Mouse (Mus musculus) thymus, adult 2 months (tissue): Measurements from ENCODE around the gene Cetn4.

Experiments
- CTCF ChIP-seq: fragments of 200-500 bp; IDR thresholded peaks from 2 replicates; pipeline ENCODE4 v1.5.1; 2012; ENCODE audit warnings: mild to moderate bottlenecking, control low read depth, low read length, moderate library complexity, borderline replicate concordance; ENCODE audit not compliant: control insufficient read depth, poor library complexity, insufficient read depth; ENCODE audit errors: extremely low read depth
- POLR2A ChIP-seq: fragments of 200-500 bp; IDR thresholded peaks from 2 replicates; pipeline ENCODE4 v1.6.1; 2012; ENCODE audit warnings: mild to moderate bottlenecking, low read length, control low read depth, moderate library complexity; ENCODE audit not compliant: control insufficient read depth, poor library complexity, insufficient read depth; ENCODE audit errors: extremely low read depth

- TF ChIP-seq POLR2A (no peak), CTCF (no peak)
These were observed 21.5 kb downstream of the Cetn4 start for GRCm38 (mm10) chr3:37290881-37291541.
